Mouse (Mus musculus) hindbrain, postnatal 0 days (tissue): ENCODE data around the gene Slc16a10. TPM values are rescaled to one million over a fixed set of nuclear protein-coding genes. Genes with fewer than 3 reads are reported as not detected.
A peak's percentile ranks its signal among the peaks of the same experiment; 100 is the strongest.

ENCODE experiments used
- ATAC-seq: fragments of 200-750 bp; cut with Nextera tagmentation; 2 replicates; pipeline ENCODE4 v1.8.0; 2017; ENCODE audit warnings: mild to moderate bottlenecking, moderate TSS enrichment, moderate library complexity
- DNase-seq: peaks from one replicate; pipeline ENCODE4 v3.0.0-alpha.2; 2015; ENCODE audit warnings: low spot score
- H3K27ac ChIP-seq: fragments of 300-500 bp; sonication (generic); 2 replicates; pipeline ENCODE4 v1.5.1; 2014; ENCODE audit warnings: mild to moderate bottlenecking
- H3K27me3 ChIP-seq: fragments of 300-500 bp; sonication (generic); 2 replicates; pipeline ENCODE4 v1.6.1; 2014; ENCODE audit warnings: low read length, mixed read lengths; ENCODE audit not compliant: insufficient read depth
- H3K36me3 ChIP-seq: fragments of 300-500 bp; sonication (generic); 2 replicates; pipeline ENCODE4 v1.6.1; 2014; ENCODE audit warnings: low read length, mixed read lengths; ENCODE audit not compliant: insufficient read depth
- H3K4me1 ChIP-seq: fragments of 300-500 bp; sonication (generic); 2 replicates; pipeline ENCODE4 v1.6.1; 2014; ENCODE audit warnings: antibody characterized with exemption, low read length, mixed read lengths; ENCODE audit not compliant: insufficient read depth
- H3K4me2 ChIP-seq: fragments of 300-500 bp; sonication (generic); 2 replicates; pipeline ENCODE4 v1.6.1; 2014; ENCODE audit warnings: low read depth, mild to moderate bottlenecking, low read length, moderate library complexity, mixed read lengths
- H3K4me3 ChIP-seq: fragments of 300-500 bp; sonication (generic); 2 replicates; pipeline ENCODE4 v1.5.1; 2014; ENCODE audit warnings: low read length
- H3K9ac ChIP-seq: fragments of 300-500 bp; sonication (generic); replicated peaks from 2 replicates; pipeline ENCODE4 v1.6.1; 2014; ENCODE audit warnings: mild to moderate bottlenecking, low read length, moderate library complexity, mixed read lengths
- H3K9me3 ChIP-seq: fragments of 300-500 bp; sonication (generic); 2 replicates; pipeline ENCODE4 v1.6.1; 2016; ENCODE audit warnings: low read length, mixed read lengths
- CTCF ChIP-seq: IDR thresholded peaks from 2 replicates; pipeline ENCODE4 v1.5.1; 2016; ENCODE audit warnings: antibody characterized with exemption, control low read depth, low read depth
- WGBS: fragments of 180-500 bp; shearing (Covaris S2); extraction: QIAGEN DNeasy Blood & Tissue Kit; methylation state at CpG from one replicate; pipeline ENCODE4 v1.1.7; 2014; 5-methylcytosine and 5-hydroxymethylcytosine counted together
- polyA plus RNA-seq: library from polyadenylated mRNA; unstranded; fragments of >200 nt; fragmentation: Nextera tagmentation; extraction: Ambion mirVana; gene quantifications from 2 replicates; pipeline ENCODE4 v1.2.1, GENCODE M21; 2015
- total RNA-seq: library from RNA; depleted of rRNA; stranded (reverse); fragments of >200 nt; gene quantifications from 2 replicates; pipeline ENCODE4 v1.2.3, GENCODE M21; 2014

Gene Slc16a10
- total and polyA plus RNA-seq, 2 experiments from 2014 or later: 3.4 to 4.1 TPM

DNA sequence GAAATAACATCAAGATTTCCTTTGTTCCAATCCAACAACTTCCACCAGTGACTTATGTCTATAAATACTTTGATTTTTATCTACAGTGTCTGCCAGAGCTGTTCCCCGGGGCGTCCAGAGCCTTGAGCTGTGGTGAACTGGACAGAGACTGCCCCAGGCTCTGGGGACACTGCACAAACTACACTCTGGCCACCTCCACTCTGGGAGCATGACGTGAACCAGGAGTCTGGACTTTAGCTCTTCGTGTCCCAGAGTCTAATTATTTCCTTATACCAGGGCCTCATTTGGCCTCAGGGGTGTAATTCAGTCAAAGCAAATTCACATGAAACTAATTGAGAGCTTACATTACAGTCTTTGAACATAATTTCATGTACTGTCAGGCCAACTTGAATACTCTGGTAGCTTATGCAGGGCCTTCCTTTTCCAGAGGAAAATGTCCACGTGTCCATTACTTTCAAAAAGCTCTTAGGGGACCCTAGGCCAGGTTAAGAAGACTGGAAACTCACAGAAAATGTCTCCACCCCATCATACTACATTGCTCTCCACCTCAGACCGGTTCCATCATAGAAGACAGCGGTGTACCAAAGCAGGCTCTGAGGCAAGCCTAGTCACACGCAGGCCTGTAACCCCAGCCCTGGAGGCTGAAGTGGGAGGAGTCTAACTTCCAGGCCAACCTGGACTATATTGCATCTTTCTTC is 9.9 kb upstream of the Slc16a10 start:
- 74% methylated on average over 8 of the region's 8 CpGs for WGBS
- no peak for TF ChIP-seq CTCF
- H3K4me1 ChIP-seq: no peaks in the 10 kb centered on the region
- no peaks in the 10 kb centered on the region for H3K36me3 ChIP-seq
- H3K9ac ChIP-seq: no peak overlapping the region
- ATAC-seq (no peak), DNase-seq (no peak)
- H3K27ac ChIP-seq: no peak overlapping the region
- no peaks in the 10 kb centered on the region for H3K9me3 ChIP-seq
- H3K4me3 ChIP-seq: no peak overlapping the region
- H3K4me2 ChIP-seq: no peak overlapping the region
- no peaks in the 10 kb centered on the region for H3K27me3 ChIP-seq

DNA sequence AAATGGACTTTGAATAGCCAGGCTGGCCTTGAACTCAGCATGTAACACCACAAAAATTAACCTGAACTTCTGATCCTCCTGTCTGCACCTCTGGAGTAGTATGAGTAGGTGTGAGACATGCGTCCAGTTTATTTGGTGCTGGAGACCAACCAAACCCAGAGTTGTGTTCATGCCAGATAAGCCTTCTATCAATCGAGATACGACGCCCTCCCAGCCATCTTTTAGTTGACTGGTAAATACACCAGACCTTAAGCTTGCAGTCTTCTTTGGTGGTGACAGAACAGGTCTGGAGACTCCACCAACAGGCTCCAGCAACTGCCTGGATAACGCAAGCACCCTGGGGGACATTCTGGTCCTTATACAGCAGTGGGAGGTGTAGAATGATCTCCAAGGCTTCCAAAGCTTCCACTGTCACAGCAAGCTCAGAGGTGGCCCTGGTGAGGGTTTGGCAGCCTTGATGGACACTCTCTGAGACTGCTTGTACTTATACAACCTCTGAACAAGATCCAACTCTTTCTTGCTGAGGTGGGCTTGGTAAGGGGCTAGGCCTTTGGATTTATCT is 7.6 kb upstream of the Slc16a10 start:
- 93% methylated on average over 5 of the region's 5 CpGs for WGBS
- H3K36me3 ChIP-seq: no peaks in the 10 kb centered on the region
- H3K9me3 ChIP-seq: no peaks in the 10 kb centered on the region
- no peaks in the 10 kb centered on the region for H3K4me1 ChIP-seq
- TF ChIP-seq CTCF: no peak
- no peak overlapping the region for H3K4me3 ChIP-seq
- no peak overlapping the region for H3K27ac ChIP-seq
- H3K4me2 ChIP-seq: no peak overlapping the region
- no peaks in the 10 kb centered on the region for H3K27me3 ChIP-seq
- no peak for DNase-seq
- ATAC-seq: no peak
- H3K9ac ChIP-seq: no peak overlapping the region

DNA sequence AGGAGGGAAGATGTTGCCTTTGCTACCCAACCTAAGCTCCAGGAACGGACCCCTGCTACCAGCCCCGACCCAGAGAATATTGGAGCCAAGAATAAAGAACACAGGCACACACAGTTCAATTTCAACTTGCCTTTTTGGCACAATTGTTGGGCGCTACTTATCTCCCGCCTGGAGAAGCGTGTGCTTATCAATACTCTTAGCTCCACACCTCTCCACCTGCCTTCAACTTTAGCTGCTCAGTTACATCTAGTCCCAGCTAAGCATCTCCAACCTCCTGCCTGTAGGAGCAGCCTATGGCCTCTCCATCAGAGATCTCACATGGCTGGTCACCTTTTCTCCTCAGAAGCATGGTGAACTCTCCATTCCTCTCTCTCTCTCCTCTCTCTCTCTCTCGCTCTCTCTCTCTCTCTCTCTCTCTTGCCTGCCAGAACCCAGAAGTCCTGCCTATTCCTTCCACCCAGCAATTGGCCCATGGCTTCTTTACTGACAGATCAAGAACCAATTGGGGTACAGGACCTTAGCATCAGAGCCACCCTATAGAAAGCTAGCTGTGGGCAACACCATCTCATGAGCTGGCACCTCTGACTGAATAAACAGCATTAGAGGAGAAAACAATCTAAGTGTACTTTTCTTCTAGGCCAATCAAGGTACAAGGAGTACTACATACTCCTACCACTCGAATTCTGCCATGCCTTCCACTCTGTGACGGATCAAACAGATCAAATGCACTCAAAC is 5.4 kb upstream of the Slc16a10 start:
- Histone ChIP-seq H3K36me3 (no peaks in the 10 kb centered on the region), H3K4me2 (no peak overlapping the region), H3K9me3 (no peaks in the 10 kb centered on the region), H3K9ac (no peak overlapping the region), H3K27me3 (no peaks in the 10 kb centered on the region), H3K4me3 (no peak overlapping the region), H3K27ac (no peak overlapping the region), H3K4me1 (no peaks in the 10 kb centered on the region)
- WGBS: 89% methylated on average over 8 of the region's 8 CpGs
- ATAC-seq (no peak), DNase-seq (no peak)
- no peak for TF ChIP-seq CTCF

DNA sequence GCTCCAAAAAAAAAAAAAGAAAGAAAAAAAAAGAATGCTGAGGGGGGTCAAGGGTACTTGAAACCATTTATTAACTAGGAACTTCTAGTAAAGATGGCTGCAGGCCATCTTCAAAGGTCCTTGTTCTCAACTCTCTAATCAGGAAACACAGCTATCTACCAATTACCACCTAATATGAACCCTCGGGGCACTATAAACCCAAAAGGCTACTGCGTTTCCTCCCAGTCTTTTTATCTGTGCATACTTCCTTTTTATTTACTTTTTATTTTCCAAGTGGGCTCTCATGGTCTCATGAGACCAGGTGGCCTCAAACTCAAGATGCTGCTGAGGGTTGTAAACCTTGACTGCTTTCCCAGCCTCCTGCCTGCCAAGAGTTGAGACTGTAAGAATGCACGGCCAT is 4.4 kb upstream of the Slc16a10 start:
- no peaks in the 10 kb centered on the region for H3K27me3 ChIP-seq
- no peak overlapping the region for H3K27ac ChIP-seq
- no peak overlapping the region for H3K4me3 ChIP-seq
- no peaks in the 10 kb centered on the region for H3K36me3 ChIP-seq
- no peaks in the 10 kb centered on the region for H3K9me3 ChIP-seq
- no peak overlapping the region for H3K9ac ChIP-seq
- no peak for ATAC-seq
- 86% methylated on average over 3 of the region's 3 CpGs for WGBS
- H3K4me1 ChIP-seq: peaks cover 2% of the 10 kb centered on the region; the same call in 1 of the 2 replicates
- no peak for TF ChIP-seq CTCF
- H3K4me2 ChIP-seq: no peak overlapping the region
- DNase-seq: no peak

DNA sequence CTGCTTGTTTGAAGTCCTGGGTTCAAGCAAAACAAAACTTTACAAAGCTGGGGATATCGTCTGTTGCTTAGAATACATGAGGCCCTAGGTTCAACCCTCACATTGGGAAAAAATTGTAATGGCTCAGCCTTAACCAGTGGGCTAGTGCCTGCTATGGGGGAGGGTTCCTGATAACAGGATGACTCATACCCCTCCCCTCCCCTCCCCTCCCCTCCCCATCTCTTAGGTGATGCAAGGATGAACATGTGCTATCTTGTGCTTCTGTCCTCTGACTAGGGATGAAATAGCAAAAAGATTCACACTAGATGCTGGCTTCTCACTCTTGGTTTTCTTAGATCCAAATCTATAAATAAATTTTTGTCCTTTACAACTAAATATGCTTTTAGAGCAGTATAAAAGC is 2.8 kb upstream of the Slc16a10 start:
- Histone ChIP-seq H3K4me2 (no peak overlapping the region), H3K27me3 (no peaks in the 10 kb centered on the region), H3K9ac (no peak overlapping the region), H3K4me3 (no peak overlapping the region), H3K36me3 (no peaks in the 10 kb centered on the region), H3K4me1 (peaks cover 4% of the 10 kb centered on the region; the same call in 1 of the 2 replicates), H3K27ac (no peak overlapping the region), H3K9me3 (no peaks in the 10 kb centered on the region)
- no peak for TF ChIP-seq CTCF
- ATAC-seq (no peak), DNase-seq (no peak)
- WGBS: 100% methylated on average over 1 of the region's 1 CpGs

DNA sequence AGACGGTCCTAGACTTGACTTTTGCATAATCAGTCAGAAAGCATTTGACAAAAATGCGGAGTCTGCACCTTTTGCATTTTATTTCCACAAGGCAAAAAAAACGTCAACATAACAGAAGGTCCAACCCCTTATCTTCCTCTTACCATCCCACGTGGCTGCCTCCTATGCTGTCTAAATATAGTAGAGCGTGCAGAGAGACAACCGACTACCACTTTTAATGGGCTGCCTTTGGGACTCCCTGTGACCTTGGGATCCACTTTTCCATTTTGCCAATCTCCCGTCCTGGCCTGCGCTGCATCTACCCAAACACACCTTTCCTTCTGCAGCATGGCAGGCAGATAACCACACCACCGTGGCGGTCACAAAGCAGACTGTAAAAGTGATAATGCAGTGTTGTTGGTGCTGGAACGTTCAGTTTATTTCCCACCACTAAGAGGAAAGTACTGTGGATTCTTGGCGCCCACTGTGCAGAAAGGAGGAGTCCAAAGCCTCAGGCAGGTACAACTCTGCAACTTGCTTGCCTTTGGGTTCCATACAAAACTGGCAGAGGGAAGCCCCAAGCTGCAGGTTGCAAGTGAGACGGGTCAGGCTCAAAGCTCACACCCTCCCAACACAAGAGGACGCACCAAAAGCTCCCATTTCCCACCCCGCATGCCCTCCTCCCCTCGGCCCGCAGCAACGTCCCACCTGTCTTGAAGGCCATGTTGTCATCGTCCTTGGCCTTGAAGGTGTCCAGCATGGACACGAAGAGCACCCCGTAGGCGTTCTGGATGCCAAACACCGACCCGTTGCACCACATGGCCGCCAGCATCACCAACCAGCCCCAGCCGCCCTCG is 824 bp downstream of the Slc16a10 start:
- no peak for DNase-seq
- H3K4me1 ChIP-seq: peaks cover 4% of the 10 kb centered on the region; the same call in 1 of the 2 replicates
- ATAC-seq: peak; percentile 39; the same call in 1 of the 2 replicates
- no peaks in the 10 kb centered on the region for H3K9me3 ChIP-seq
- peak overlapping the region; percentile 64 for H3K9ac ChIP-seq
- no peaks in the 10 kb centered on the region for H3K27me3 ChIP-seq
- H3K4me3 ChIP-seq: peak overlapping the region; percentile 63
- no peaks in the 10 kb centered on the region for H3K36me3 ChIP-seq
- TF ChIP-seq CTCF: no peak
- no peak overlapping the region for H3K27ac ChIP-seq
- H3K4me2 ChIP-seq: peak overlapping the region; percentile 73
- 22% methylated on average over 27 of the region's 27 CpGs for WGBS
